Mouse (Mus musculus): ENCODE results near the gene Gm19935.

The Gm19935 gene

DNA sequence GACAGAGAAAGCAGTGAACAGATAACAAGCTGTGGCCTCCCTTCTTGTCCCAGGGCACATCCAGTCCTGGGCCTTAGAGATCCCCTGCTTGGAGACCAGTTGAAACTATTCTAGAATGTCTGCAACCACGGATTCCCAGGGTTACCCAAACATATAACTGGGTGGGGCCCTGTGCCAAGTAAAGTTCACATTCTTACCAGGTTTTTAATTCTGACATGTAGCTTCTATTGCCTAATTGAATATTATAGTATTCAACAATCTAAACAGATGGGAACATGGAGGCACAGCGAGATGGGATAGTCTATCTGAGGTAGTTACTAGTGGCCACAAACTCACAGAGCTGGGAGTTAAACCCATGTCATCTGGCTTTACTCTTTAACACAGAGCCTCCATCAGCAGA, at the start of gene Gm19935:
TSS of gene Gm19935 (minus strand) at position 101 of the 400 bp plus-strand sequence.
- DNase-seq (ENCODE audit: low spot score), result no peak

DNA sequence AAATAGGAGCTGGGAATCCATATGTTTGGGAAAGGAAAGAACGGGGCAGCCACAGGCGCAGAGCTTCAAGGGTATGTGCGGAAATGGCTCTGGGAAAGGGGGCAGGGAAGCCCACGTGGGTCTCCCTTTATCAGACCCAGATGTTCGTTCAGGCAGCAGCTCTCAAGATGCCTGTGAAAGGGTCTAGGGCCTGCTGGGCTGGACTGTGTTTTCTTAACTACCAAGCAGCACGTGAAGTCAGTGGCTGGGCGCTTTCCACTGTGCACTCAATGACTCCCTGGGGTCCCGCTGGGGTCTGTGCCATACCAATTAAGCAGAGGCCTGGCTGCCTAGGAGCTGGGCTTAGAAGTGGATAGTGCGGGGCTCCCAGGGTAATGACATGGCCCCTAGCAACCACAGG, 44.8 kb upstream of the Gm19935 start:
- no peak for DNase-seq (ENCODE audit: low spot score)

DNA sequence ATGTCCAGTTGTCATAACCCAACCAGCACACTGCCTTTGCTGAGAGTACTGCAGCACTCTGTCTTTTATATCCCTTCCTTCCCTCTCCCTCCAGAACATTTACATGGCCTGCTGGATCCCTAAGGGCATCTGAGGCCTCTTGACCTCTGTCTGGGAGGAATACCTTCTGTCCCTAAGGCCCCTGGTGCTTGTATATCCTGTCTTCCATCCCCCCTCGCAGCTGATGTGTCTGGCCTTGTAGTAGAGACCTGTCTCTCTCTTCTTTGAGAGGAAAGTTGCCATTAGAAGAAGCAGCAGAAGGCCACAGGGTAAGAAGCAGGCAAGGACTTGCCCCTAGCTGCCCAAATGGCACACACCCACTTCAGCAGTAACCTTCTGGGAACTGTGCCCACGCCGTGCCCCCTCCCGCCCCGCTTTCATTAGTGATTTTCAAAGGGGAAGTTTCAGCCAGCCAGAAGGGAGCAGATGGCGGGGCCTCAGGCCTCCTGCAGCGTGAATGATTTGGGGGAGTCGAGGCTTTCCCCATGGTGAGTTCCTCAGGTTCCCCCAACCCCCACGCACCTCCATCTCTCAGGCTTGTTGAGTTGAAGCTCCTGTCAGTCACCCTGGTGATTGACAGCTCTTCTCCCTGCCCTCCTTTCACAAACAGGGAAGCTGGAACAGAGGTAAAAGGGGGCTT, 44.2 kb upstream of the Gm19935 start:
- DNase-seq (ENCODE audit: low spot score), result no peak

DNA sequence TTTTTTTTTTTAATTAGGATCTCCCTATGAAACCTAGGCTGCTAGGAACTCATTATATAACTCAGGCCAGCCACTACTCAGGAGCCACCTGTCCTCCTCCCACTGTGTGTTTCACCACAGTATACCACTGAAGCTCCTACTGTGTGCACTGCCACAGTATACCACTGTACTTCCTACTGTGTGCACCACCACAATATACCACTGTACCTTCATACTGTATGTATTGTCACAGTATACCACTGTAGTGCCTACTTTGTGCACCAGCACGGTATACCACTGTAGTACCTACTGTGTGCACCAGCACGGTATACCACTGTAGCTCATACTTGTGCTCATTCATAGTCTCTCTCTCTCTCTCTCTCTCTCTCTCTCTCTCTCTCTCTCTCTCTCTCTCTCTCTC, 40.9 kb upstream of the Gm19935 start:
- no peak for DNase-seq (ENCODE audit: low spot score)

DNA sequence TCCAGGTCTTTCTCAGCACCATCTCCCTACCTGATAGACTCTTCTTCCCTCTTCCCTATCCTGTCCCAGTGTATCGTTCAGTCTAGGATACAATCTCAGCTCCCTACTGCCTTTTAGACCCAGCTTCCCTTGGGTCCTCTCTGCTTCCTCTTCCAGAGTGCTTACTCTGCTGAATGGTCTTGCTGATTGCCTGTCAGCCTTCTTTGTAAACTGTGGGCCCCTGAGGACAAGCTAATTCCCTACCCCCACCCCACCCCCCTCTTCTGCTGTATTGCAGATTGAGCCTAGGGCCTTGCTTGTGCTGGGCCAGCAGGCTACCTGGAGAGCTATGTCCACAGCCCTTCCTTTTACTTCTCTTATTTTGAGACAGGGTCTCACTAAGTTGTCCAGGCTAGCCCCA, 39.8 kb upstream of the Gm19935 start:
- no peak for DNase-seq (ENCODE audit: low spot score)

DNA sequence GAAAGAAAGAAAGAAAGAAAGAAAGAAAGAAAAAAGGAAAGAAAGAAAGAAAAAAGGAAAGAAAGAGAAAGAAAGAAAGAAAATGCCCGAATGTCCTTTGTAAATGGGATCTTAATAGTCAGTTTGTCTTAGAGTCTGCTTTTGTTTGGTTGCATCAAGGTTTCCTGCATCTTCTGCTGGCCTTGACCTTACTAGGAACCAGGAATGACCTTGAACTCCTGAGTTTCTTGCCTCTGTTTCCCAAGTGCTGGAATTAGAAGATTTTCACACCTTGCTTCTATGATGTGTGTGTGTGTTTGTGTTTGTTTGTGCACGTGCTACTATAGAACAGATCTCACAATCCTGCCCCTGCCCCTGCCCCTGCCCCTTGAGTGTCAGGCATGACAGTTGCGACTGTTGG, 39.0 kb upstream of the Gm19935 start:
- no peak for DNase-seq (ENCODE audit: low spot score)

DNA sequence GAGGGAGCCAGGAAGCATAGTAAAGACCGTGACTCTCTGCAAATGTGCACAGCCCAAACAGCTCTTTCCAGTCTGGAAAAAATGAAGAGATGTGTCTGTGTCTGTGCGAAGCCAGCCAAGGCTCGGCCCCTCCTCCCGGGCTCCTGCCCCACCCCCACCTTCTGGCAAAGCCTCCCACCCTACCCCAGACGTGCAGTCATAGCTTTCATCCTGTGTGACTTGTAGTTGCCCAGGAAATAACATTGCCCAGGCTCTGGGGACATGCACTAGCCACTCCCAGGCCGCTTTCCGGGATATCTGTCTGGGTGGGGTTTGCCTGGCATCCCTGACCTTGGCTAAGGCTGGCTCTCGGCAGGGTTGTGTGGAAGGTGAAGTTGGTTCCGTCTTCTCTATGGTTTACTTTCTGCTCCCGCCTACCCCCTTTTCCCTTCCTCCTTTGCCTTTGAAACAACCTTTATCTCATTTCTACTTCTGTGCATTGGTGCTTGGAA, 37.5 kb upstream of the Gm19935 start:
- DNase-seq (ENCODE audit: low spot score), result no peak

DNA sequence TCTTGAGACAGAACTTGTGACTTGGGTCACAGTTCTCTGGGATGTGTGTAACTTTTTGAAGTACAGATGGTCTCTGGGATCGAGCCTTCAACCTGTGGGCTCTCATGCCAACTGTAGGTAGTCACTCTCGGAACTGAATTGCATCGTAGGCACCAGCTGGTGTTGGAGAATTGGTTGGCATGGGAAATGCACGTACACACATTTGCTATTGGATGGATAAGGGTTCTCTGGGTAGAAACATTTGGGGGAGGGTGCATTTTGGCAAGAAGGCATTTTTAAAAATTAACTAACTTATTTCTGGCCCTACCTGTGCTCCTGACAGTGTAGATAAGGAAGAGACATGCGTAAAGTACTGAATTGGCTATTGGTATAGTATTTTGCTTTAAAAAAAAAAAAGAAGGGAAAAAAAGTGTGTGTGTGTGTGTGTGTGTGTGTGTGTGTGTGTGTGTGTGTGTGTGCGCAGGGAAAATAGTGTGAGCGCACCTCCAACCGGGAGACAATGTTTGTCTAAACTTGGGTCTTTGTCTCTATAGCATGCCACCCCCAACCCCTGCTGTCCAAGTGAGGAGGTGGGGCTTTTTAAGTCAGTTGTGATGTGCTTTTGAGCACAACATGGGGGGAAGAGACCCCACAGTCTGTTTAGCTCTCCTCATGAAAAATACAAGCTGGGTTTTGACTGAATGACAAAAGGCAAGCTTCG, 36.9 kb upstream of the Gm19935 start:
- no peak for DNase-seq (ENCODE audit: low spot score)

DNA sequence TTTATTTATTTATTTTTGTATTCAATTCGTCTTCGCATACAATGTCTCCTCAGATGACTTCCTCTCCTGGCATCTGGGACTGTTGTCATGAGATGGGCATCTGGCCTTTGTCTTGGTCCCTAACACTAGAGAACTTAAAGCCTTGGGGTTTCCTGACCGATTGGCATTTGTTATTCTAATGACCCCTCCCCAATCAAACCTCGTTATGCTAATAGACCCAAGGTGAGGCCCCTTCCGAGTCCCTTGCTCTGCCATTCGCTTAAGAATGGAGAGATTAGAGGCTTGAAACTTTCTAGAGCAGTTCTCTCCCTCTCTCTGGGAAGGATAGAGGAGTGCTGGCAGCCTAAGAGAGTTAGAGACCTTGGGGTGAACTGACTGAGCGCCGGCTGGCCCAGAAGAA, 34.4 kb upstream of the Gm19935 start:
- DNase-seq (ENCODE audit: low spot score), result no peak

DNA sequence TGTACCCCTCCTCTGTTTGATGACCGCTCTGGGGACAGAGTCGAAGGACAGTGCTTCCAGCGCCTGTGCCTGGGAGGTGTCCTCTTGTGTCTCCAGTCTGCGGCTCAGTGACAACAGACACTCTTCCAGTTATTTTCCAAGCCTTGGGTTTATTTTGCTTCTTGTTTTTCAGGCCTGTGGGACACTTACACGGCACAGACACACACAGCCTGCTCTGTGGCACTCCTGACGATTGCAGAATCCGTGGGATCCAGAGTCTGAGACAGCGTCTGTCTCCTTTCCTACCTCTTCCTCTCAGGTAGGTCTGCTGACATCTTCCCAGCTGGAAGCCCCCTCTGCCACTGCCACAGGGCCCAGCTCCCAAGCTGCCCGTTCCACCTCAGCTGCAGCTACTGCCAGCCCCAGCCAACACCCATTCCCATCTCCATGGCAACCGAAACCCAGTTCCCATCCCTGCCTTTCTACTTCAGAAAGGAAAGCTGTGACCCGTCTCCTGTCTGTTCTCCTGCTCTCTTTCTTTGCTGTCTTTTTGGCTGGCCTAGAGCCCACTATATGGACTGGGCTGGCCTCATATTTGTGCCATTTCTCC, 32.4 kb upstream of the Gm19935 start:
- DNase-seq (ENCODE audit: low spot score), result no peak

DNA sequence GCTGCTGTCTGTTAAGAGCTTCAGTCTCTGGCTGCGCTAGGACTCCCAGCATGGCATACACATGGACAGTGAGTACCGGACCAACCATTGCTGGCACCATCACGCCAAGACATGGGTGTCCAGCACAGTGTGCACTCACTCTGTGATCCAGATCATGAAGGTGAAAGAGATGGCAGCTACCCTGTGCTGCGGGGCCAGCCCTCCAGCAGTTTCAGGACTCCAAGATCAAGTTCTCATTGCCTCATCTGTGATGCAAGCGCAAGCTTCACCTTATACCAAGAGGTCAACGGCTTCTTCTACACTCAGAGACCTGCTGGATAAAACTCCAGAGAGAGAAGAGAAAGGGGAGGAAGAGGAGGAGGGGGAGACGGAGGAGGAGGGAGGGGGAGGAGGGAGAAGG, 30.8 kb upstream of the Gm19935 start:
- DNase-seq (ENCODE audit: low spot score), result no peak

DNA sequence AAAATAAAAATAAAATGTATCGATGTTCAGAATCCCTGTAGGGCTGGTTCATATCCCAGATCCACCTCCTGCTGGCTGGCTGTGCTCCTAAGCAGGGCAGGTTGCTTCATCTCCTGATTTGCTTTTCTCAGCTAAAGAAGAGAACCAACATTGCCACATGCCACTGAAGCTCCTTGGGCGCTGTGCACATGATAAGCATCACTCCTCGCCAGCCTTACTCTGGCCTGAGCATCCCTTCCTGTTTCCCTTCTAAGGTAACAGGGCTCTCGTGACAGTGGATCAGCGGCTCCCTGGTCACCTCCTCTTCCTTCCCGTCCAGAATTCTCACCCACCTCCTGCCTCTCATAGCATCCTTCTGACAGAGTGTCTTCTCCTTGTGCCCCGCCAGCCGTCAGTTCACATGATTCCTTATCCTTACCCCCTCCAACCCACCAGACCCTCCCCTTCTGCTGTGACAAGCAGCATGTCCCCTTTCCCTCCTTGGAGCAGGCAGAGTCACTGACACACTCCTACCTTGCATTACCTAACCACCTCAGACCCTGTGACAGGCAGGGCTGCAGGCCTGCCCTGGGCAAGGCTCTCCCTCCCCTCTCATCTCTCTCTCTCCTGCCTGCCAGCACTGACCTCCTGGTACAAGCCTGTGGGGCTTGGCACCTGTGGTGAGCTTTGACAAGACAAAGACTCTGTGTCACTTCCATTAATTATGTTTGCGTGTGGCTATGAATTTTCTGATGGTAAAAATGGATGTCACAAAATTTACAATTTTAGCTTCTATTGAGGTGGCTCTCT, 27.2 kb upstream of the Gm19935 start:
- DNase-seq (ENCODE audit: low spot score), result no peak

DNA sequence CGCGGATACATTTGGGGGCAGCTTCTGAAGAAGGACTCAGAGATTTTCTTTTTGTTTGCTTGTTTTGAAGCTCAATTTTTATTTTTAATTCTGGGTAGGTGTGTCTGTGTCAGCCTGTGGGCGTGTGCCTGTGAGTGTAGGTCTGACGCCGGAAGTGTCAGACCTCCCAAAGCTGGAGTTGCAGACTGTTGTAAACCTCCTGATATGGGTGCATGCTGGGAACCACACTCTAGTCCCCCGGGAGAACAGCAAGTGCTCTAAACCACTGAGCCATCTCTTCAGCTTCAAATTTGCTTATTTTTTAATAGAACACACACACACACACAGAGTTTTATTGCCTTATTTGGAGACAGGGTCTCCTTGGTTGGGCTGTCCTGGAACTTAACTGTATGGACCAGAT, 25.9 kb upstream of the Gm19935 start:
- DNase-seq (ENCODE audit: low spot score), result no peak

DNA sequence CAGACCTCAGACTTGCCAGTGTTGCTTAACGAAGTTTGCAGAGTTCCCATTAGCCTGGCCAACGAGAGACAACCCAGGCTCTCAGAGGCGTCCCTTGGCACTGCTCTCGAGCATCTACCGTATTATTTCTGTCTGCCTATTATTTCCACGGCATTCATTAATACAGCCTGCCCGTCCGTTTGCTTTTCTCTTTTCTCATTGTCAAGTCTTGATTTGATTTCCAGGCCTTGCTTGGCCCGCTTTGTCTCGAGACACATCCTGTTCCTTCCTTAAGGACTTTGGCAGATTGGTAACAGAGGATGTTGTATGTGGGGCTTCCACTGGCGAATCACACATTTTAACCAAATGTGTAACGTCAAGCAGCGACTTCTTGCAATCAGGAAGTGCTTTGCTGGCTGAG, 24.1 kb upstream of the Gm19935 start:
- no peak for DNase-seq (ENCODE audit: low spot score)

DNA sequence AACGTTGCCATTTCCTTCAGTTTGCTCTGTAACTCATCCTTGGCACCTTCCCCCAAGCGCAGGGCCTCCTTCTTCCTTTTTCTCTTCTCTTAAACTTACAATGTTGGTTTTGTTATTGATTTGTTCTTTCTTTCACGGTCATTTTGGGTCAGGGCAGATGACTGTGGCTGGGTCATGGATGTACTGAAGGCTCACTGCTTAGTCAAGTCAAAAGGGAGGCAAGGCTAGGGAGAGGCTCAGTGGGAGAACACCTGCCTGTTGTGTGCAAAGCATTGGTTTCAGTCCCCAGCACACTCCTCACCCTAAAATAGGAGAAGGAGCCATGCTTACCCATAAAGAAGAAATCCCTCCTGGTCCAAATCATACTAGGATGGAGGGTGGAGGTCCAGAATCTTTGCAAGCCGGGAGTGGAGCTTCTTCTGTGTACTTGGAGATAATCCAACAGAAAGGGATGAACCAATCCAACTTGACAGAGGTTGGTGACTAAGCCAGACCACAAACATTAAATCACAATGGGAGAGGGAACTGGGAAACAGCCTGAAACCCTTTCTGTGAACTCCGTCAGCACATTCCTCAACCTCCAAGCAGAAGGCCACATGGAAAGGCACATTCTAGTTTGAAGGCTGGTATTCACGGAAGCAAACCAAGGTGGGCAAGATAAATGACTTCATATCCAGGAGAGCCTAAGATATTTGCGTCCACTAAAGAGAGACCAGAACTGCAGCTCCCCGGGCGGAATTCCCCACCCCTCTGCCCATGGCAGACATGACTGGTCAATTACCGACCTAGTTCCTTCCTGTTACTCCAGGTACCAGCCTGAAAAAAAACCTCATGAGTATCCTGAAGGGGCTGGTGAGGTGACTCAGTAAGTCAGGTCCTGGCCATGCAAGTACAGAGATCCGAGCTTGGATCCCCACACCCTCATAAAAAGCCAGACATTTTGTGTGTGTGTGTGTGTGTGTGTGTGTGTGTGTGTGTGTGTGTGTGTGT, 22.8 kb upstream of the Gm19935 start:
- DNase-seq (ENCODE audit: low spot score), result no peak

DNA sequence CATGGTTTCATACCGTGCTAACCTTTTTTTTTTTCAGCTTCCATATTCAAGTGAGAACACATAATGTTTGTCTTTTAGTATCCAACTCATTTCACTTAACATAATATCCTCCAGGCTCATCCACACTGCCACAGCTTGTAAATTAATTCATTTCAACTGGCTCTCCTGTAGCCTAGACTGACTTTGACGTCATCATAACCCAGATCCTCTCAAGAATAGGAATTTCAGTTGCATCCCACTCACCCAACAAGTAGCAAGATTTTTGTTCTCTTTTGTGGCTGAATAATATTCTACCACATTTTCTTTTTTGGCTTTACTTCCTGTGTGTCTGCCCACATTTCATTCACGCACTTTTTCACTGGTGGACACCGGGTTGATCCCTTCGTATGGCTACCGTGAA, 20.2 kb upstream of the Gm19935 start:
- DNase-seq (ENCODE audit: low spot score), result no peak

DNA sequence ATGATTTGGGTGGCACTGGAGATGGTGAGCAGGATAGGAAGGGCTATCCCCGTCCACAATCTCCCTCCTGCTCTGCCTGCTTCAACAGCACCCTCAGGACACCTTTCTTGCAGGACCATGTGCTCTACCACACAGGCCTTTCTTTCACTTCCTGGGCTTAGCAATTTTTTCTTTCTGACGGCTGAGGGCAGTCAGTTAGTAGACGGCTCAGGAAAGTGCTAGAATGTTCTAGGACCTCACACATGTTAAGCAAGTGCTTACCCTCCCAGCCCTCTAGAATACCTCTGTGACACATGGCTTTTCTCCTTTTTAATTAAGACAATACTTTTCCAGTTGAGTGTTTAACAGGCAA, 17.1 kb upstream of the Gm19935 start:
- DNase-seq (ENCODE audit: low spot score), result no peak

DNA sequence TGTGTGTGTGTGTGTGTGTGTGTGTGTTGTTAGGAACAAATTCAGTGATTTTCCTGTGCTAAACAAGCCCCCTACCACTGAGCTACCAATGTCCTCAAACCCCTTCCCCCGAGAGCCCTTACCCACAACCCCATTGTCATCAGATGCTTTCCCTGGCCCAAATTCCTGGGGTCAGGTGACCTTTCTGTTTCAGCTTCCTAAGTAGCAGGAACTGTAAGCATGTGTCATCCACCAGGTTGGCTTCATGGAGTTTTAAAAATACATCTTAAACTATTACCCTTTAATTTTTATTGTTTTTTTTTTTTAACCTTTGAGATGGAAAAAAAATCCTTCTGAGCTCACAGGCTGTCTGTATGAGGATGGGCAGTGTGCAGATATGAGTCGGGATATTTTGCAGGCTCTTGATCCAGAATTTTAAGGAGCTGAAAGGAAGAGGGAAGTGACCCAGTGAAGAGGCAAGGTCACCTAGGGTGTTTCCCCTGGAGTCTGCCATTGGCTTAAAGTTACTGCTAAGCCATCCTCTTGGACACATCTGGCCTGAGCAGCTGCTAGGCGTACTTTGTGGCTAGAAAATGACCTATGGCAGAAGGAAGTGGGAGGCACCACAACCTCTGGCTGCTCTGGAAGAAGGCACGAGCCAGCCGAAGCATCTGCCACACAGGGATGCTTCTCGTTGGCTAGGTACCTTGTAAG, 16.6 kb upstream of the Gm19935 start:
- DNase-seq (ENCODE audit: low spot score), result no peak

DNA sequence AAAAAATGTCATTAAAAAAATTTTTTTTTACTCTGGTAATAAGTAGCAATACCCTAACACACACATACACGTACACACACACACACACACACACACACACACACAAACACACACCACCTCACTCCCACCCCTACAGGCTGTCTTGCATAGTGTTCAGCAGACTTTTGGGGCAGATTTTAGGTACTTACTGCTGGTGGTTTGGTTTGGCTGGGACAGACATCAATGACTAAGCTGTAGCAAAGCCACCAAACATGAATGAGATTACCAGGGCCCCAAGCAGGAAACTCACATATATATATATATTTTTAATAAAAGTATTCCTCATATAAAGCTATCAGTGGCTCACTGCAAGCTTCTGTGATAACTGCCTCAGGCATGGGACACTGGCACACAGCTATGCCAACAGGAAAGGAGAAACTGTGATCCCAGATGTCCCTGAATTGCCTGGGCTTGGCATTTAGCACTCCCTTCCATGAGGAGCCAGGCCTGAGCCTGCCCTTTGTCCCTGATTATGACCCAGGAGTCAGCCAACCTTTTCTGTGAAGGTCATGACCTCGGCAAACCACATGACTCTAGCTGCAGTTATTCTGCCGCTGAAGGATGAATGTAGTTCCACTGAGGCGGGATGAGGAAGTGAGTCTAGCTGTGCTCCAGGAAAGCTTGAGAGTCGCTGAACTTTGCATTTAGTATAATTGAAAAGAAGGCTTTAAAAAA, 15.5 kb upstream of the Gm19935 start:
- no peak for DNase-seq (ENCODE audit: low spot score)

DNA sequence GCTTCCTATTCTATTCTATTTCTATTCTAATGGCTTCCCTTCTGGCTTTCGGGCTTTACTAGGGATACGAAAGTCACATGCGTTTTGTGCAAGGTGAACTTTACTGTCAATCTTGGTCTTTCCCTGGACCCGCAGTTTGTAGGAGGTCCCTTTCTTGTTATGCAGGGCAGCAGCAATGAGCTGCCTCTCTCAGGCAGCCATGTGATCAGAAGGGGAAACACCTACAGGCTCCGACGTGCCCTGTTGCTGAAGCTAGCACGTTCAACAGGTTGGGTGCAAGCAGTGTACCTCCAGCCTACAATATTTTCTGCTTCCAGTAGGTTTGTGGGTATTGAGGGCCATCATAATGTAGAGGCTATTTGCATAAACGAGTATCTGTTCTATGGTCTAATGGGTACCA, 13.8 kb upstream of the Gm19935 start:
- no peak for DNase-seq (ENCODE audit: low spot score)

Data from left cerebral cortex, adult 11 months (tissue).